Mouse (Mus musculus): ENCODE results near the gene Prss30. TPM values are rescaled to one million over a fixed set of nuclear protein-coding genes. Genes with fewer than 3 reads are reported as not detected.
"Not testable (repeated sequence)": the region's sequence is repeated elsewhere in the genome, so short reads cannot be mapped to it uniquely, and the experiment has no call there.

The Prss30 gene
- total RNA-seq, 2 experiments from 2014 or later, result not detected

- no peak for DNase-seq (ENCODE audit: low spot score in 2 of 2)
Measured at GRCm38 (mm10) chr17:23989802-23990201, 9.4 kb upstream of the Prss30 start.

GRCm38 (mm10) chr17:23984989-23985388 is 4.6 kb upstream of the Prss30 start:
- no peak for DNase-seq (ENCODE audit: low spot score in 2 of 2)

GRCm38 (mm10) chr17:23982912-23983311 is 2.5 kb upstream of the Prss30 start:
- no peak for DNase-seq (ENCODE audit: low spot score in 2 of 2)

GRCm38 (mm10) chr17:23979471-23979870 is 895 bp downstream of the Prss30 start:
- DNase-seq (ENCODE audit: low spot score in 2 of 2), result no peak

- DNase-seq (ENCODE audit: low spot score in 2 of 2), result no peak
Measured at GRCm38 (mm10) chr17:23976665-23977064, 3.7 kb downstream of the Prss30 start.

- DNase-seq (ENCODE audit: low spot score in 2 of 2), result no peak
Measured at GRCm38 (mm10) chr17:23971315-23971714, 9.1 kb downstream of the Prss30 start.

GRCm38 (mm10) chr17:23969231-23969630 is 11.1 kb downstream of the Prss30 start:
- DNase-seq (ENCODE audit: low spot score in 2 of 2), result peak; percentile 37 to 88

GRCm38 (mm10) chr17:23968780-23969179 is 11.6 kb downstream of the Prss30 start:
- DNase-seq (ENCODE audit: low spot score in 2 of 2), result no peak

- DNase-seq (ENCODE audit: low spot score in 2 of 2), result no peak
Measured at GRCm38 (mm10) chr17:23966658-23967401, 13.5 kb downstream of the Prss30 start.

- DNase-seq (ENCODE audit: low spot score in 2 of 2), result peak; percentile 14 to 48
Measured at GRCm38 (mm10) chr17:23965805-23966425, 14.5 kb downstream of the Prss30 start.

GRCm38 (mm10) chr17:23961573-23962122 is 18.7 kb downstream of the Prss30 start:
- no peak for DNase-seq (ENCODE audit: low spot score in 2 of 2)

GRCm38 (mm10) chr17:23960084-23960738 is 20.2 kb downstream of the Prss30 start:
- DNase-seq (ENCODE audit: low spot score in 2 of 2), result peak; percentile 63 to 93

GRCm38 (mm10) chr17:23955174-23955573 is 25.2 kb downstream of the Prss30 start, which contains the start of gene Sbpl:
Sbpl (minus strand) TSS chr17:23955274.
- DNase-seq (ENCODE audit: low spot score in 2 of 2), result no peak

GRCm38 (mm10) chr17:23950828-23951227 is 29.5 kb downstream of the Prss30 start:
- not testable (repeated sequence) for DNase-seq (ENCODE audit: low spot score in 2 of 2)

GRCm38 (mm10) chr17:23949068-23949467 is 31.3 kb downstream of the Prss30 start:
- no peak for DNase-seq (ENCODE audit: low spot score in 2 of 2)

GRCm38 (mm10) chr17:23947486-23947885 is 32.9 kb downstream of the Prss30 start:
- DNase-seq (ENCODE audit: low spot score in 2 of 2), result not testable (repeated sequence)

GRCm38 (mm10) chr17:23941372-23941771 is 39.0 kb downstream of the Prss30 start, which contains the start of gene Sbp:
Sbp (plus strand) TSS chr17:23941672.
- no peak for DNase-seq (ENCODE audit: low spot score in 2 of 2)

GRCm38 (mm10) chr17:23931157-23931556 is 49.2 kb downstream of the Prss30 start:
- no peak for DNase-seq (ENCODE audit: low spot score in 2 of 2)

- DNase-seq (ENCODE audit: low spot score in 2 of 2), result peak; percentile 22 to 49
Measured at GRCm38 (mm10) chr17:23925090-23925493, 55.3 kb downstream of the Prss30 start.

GRCm38 (mm10) chr17:23924531-23925007 is 55.8 kb downstream of the Prss30 start:
- peak; percentile 86 to 92 for DNase-seq (ENCODE audit: low spot score in 2 of 2)
